Mouse (Mus musculus): Measurements from ENCODE around the gene Ccdc60. TPM values are rescaled to one million over a fixed set of nuclear protein-coding genes. Genes with fewer than 3 reads are reported as not detected.
A peak's percentile ranks its signal among the peaks of the same experiment; 100 is the strongest.

Gene Ccdc60
- polyA plus RNA-seq, 1 experiment: 0.38 TPM

- no peak overlapping the region for H3K4me3 ChIP-seq (replicated peaks; ENCODE audit: insufficient read depth, low read depth, low read length)
- WGBS: 78% methylated on average over 12 of the region's 12 CpGs
- DNase-seq: no peak
- H3K27me3 ChIP-seq (ENCODE audit: control insufficient read depth, insufficient read depth, low read length): no peaks in the 10 kb centered on the region
- no peak overlapping the region for H3K27ac ChIP-seq (ENCODE audit: insufficient read depth, low read length)
- no peaks in the 10 kb centered on the region for H3K4me1 ChIP-seq (ENCODE audit: control insufficient read depth, insufficient read depth, low read length)
- TF ChIP-seq CTCF (IDR thresholded peaks at IDR 0.05; ENCODE audit: borderline replicate concordance, insufficient read depth, low read depth, low read length) (no peak), POLR2A (IDR thresholded peaks at IDR 0.05; ENCODE audit: borderline replicate concordance, insufficient read depth, low read length) (no peak)
Measured at GRCm38 (mm10) chr5:116144711-116145110, 144.1 kb downstream of the Ccdc60 start.

DNA sequence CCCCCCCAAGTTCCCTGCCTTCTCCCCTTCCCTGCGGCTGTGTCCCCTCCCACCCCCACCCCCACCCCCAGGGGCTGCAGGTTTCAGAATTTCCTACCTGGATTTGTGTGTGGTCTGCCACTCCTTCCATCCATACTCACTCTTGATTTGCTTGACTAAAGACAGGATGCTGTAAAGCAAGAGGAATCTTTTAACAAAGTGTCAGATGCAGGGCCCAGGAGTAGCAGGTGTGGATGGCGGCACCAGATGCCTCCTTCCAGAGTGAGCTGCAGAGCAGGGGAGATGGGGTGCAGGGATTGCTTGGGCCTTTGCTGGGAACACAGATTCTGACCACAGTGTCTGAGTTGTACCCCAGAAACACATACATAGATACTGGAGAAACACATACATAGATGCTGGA is 148.1 kb downstream of the Ccdc60 start:
- TF ChIP-seq POLR2A (IDR thresholded peaks at IDR 0.05; ENCODE audit: borderline replicate concordance, insufficient read depth, low read length) (no peak), CTCF (IDR thresholded peaks at IDR 0.05; ENCODE audit: borderline replicate concordance, insufficient read depth, low read depth, low read length) (no peak)
- H3K4me1 ChIP-seq (ENCODE audit: control insufficient read depth, insufficient read depth, low read length): no peaks in the 10 kb centered on the region
- H3K4me3 ChIP-seq (replicated peaks; ENCODE audit: insufficient read depth, low read depth, low read length): no peak overlapping the region
- no peak for DNase-seq
- H3K27ac ChIP-seq (ENCODE audit: insufficient read depth, low read length): no peak overlapping the region
- no peaks in the 10 kb centered on the region for H3K27me3 ChIP-seq (ENCODE audit: control insufficient read depth, insufficient read depth, low read length)
- 43% methylated on average over 2 of the region's 2 CpGs for WGBS

GRCm38 (mm10) chr5:116123344-116123743 is 165.4 kb downstream of the Ccdc60 start:
- H3K27ac ChIP-seq (ENCODE audit: insufficient read depth, low read length): no peak overlapping the region
- TF ChIP-seq POLR2A (IDR thresholded peaks at IDR 0.05; ENCODE audit: borderline replicate concordance, insufficient read depth, low read length): no peak
- peak; percentile 97 for TF ChIP-seq CTCF (IDR thresholded peaks at IDR 0.05; ENCODE audit: borderline replicate concordance, insufficient read depth, low read depth, low read length)
- 9% methylated on average over 11 of the region's 11 CpGs for WGBS
- peak; percentile 72 to 83 for DNase-seq
- no peaks in the 10 kb centered on the region for H3K27me3 ChIP-seq (ENCODE audit: control insufficient read depth, insufficient read depth, low read length)
- no peaks in the 10 kb centered on the region for H3K4me1 ChIP-seq (ENCODE audit: control insufficient read depth, insufficient read depth, low read length)
- peak overlapping the region; percentile 7 for H3K4me3 ChIP-seq (replicated peaks; ENCODE audit: insufficient read depth, low read depth, low read length)

- no peak for TF ChIP-seq POLR2A (IDR thresholded peaks at IDR 0.05; ENCODE audit: borderline replicate concordance, insufficient read depth, low read length)
- TF ChIP-seq CTCF (IDR thresholded peaks at IDR 0.05; ENCODE audit: borderline replicate concordance, insufficient read depth, low read depth, low read length): peak; percentile 91
- Histone ChIP-seq H3K27ac (ENCODE audit: insufficient read depth, low read length) (no peak overlapping the region), H3K27me3 (ENCODE audit: control insufficient read depth, insufficient read depth, low read length) (peaks cover 1% of the 10 kb centered on the region; the same call in 1 of the 2 replicates), H3K4me3 (replicated peaks; ENCODE audit: insufficient read depth, low read depth, low read length) (no peak overlapping the region), H3K4me1 (ENCODE audit: control insufficient read depth, insufficient read depth, low read length) (no peaks in the 10 kb centered on the region)
- 45% methylated on average over 9 of the region's 9 CpGs for WGBS
- peak; percentile 18 to 40 for DNase-seq
Measured at GRCm38 (mm10) chr5:116116567-116116966, 172.2 kb downstream of the Ccdc60 start.

DNA sequence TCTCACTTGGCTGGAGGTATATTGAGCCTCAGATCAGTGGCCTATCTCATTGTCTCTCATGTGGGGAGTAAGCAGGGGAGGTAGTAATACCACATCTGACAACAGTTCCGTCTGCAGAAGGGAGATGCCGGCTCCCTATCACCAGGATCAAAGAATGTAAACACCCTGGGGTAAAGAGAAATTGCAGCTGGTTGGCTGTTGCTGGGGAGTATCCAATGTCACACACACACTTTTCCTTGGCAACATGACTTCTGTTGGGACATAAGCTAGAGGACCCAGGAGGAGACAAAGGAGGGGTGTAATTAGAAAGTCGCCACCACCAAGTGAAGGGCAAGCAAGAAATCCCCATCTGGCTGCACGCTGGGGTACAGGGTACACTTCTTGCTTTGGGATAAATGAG is 172.7 kb downstream of the Ccdc60 start:
- Histone ChIP-seq H3K27me3 (ENCODE audit: control insufficient read depth, insufficient read depth, low read length) (peaks cover 1% of the 10 kb centered on the region; the same call in 1 of the 2 replicates), H3K4me3 (replicated peaks; ENCODE audit: insufficient read depth, low read depth, low read length) (no peak overlapping the region), H3K27ac (ENCODE audit: insufficient read depth, low read length) (no peak overlapping the region), H3K4me1 (ENCODE audit: control insufficient read depth, insufficient read depth, low read length) (no peaks in the 10 kb centered on the region)
- WGBS: 21% methylated on average over 4 of the region's 4 CpGs
- no peak for DNase-seq
- TF ChIP-seq POLR2A (IDR thresholded peaks at IDR 0.05; ENCODE audit: borderline replicate concordance, insufficient read depth, low read length) (no peak), CTCF (IDR thresholded peaks at IDR 0.05; ENCODE audit: borderline replicate concordance, insufficient read depth, low read depth, low read length) (no peak)

DNA sequence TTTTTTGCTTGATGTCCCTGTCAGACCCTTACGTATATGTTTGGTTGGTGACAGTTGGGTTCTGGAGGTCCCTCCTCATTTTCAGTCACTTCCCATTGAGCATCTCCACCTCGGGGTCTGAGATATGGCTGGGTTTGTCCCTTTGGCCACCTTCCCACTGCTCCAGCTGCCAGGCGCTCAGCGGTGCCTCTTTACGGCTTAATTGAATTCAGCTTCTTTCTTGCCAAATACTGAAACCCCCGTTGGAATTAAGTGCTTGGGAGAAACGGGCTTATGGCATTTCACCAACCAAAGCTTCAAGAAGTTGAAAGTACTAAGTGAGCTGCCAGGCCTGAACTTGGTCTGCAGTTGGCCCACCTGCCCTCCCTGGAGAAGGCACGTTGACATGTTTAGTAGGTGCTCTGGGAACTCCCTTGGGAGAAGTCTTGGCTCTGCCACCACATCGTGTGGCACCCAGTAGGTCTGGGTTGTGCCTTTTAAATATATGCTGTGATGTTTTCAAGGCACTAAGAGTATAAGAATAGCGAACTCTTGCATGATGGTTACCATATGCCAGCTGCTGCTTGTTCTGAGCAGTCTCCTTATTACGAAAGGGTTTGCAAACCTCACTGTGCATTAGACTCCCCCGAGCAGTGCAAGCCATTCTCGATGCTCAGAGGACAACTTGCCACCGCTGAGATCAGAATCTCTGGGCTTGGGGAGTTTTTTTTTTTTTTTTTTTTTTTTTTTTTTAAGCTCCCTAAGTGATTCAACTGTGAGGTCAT is 173.5 kb downstream of the Ccdc60 start:
- no peak for TF ChIP-seq POLR2A (IDR thresholded peaks at IDR 0.05; ENCODE audit: borderline replicate concordance, insufficient read depth, low read length)
- no peak for TF ChIP-seq CTCF (IDR thresholded peaks at IDR 0.05; ENCODE audit: borderline replicate concordance, insufficient read depth, low read depth, low read length)
- DNase-seq: no peak
- Histone ChIP-seq H3K27me3 (ENCODE audit: control insufficient read depth, insufficient read depth, low read length) (peaks cover 1% of the 10 kb centered on the region; the same call in 1 of the 2 replicates), H3K4me1 (ENCODE audit: control insufficient read depth, insufficient read depth, low read length) (no peaks in the 10 kb centered on the region), H3K27ac (ENCODE audit: insufficient read depth, low read length) (no peak overlapping the region), H3K4me3 (replicated peaks; ENCODE audit: insufficient read depth, low read depth, low read length) (no peak overlapping the region)
- 17% methylated on average over 14 of the region's 14 CpGs for WGBS

DNA sequence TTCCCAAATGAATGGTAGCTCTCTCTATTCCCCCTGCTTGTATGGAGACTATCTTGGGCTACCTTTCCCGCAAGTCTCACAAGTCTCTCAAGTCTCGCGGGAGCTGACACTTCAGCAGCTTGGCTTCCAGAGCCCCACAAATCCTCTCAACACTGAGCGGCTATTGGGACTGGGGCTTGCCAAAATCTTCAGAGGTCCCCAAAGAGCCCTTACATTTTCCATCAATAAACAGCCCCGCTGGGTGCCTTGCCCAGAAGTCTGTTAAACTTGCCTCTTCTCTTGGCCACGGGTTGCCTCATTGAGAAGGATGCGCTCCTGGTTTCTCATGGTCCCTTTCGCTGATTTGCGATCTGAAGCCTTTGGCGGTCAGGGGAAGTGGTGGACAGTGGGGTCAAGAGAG is 180.1 kb downstream of the Ccdc60 start:
- DNase-seq: no peak
- no peak overlapping the region for H3K27ac ChIP-seq (ENCODE audit: insufficient read depth, low read length)
- TF ChIP-seq POLR2A (IDR thresholded peaks at IDR 0.05; ENCODE audit: borderline replicate concordance, insufficient read depth, low read length): no peak
- no peak for TF ChIP-seq CTCF (IDR thresholded peaks at IDR 0.05; ENCODE audit: borderline replicate concordance, insufficient read depth, low read depth, low read length)
- no peak overlapping the region for H3K4me3 ChIP-seq (replicated peaks; ENCODE audit: insufficient read depth, low read depth, low read length)
- H3K27me3 ChIP-seq (ENCODE audit: control insufficient read depth, insufficient read depth, low read length): no peaks in the 10 kb centered on the region; the same call in 1 of the 2 replicates
- H3K4me1 ChIP-seq (ENCODE audit: control insufficient read depth, insufficient read depth, low read length): no peaks in the 10 kb centered on the region
- WGBS: 83% methylated on average over 10 of the region's 10 CpGs

DNA sequence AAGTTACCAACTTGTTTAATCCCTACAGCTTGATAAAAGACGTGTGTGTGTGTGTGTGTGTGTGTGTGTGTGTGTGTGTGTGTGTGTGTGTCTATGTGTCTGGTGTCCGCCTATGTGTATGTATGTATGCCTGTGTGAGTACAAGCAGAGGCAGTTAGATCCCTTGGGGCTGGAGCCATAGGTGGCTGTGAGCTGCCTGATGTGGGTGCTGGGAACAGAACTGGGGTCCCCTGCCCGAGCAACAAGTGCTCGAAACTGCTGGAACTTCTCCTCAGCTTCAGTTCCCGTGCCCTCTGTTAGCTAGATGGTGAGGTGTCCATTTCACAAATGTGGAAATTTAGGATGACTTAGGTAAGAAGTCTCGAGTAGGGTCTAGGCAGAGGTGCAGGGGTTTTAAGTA is 204.6 kb downstream of the Ccdc60 start:
- no peak for DNase-seq
- Histone ChIP-seq H3K4me3 (replicated peaks; ENCODE audit: insufficient read depth, low read depth, low read length) (no peak overlapping the region), H3K27me3 (ENCODE audit: control insufficient read depth, insufficient read depth, low read length) (no peaks in the 10 kb centered on the region), H3K4me1 (ENCODE audit: control insufficient read depth, insufficient read depth, low read length) (no peaks in the 10 kb centered on the region), H3K27ac (ENCODE audit: insufficient read depth, low read length) (no peak overlapping the region)
- TF ChIP-seq CTCF (IDR thresholded peaks at IDR 0.05; ENCODE audit: borderline replicate concordance, insufficient read depth, low read depth, low read length) (no peak), POLR2A (IDR thresholded peaks at IDR 0.05; ENCODE audit: borderline replicate concordance, insufficient read depth, low read length) (no peak)
- 86% methylated on average over 6 of the region's 6 CpGs for WGBS

All from cerebellum, adult 2 months (tissue).